Mouse (Mus musculus) layer of hippocampus, adult 2 months (tissue): ENCODE results near the gene Snrpd3. TPM values are rescaled to one million over a fixed set of nuclear protein-coding genes. Genes with fewer than 3 reads are reported as not detected.
A peak's percentile ranks its signal among the peaks of the same experiment; 100 is the strongest.

Experiments
- DNase-seq, 2 experiments: peaks; one replicate each; pipeline ENCODE4 v3.0.0; 2022; ENCODE audit warnings: low spot score in 2 of 2
- H3K27ac ChIP-seq: fragments of 200-600 bp; 2 replicates; pipeline ENCODE4 v1.8.1; 2022
- H3K4me3 ChIP-seq: fragments of 200-600 bp; 2 replicates; pipeline ENCODE4 v1.8.1; 2022; ENCODE audit warnings: mild to moderate bottlenecking
- CTCF ChIP-seq: fragments of 200-600 bp; conservative IDR thresholded peaks from 2 replicates; pipeline ENCODE4 v1.8.1; 2022; ENCODE audit warnings: antibody characterized with exemption, mild to moderate bottlenecking, moderate library complexity
- total RNA-seq, 2 experiments: library from RNA; stranded (reverse); gene quantifications; 2 replicates each; pipeline ENCODE4 v1.2.3; 2021

Snrpd3 gene
- total RNA-seq, 2 experiments from 2014 or later, result 69.8 to 76.6 TPM

DNA sequence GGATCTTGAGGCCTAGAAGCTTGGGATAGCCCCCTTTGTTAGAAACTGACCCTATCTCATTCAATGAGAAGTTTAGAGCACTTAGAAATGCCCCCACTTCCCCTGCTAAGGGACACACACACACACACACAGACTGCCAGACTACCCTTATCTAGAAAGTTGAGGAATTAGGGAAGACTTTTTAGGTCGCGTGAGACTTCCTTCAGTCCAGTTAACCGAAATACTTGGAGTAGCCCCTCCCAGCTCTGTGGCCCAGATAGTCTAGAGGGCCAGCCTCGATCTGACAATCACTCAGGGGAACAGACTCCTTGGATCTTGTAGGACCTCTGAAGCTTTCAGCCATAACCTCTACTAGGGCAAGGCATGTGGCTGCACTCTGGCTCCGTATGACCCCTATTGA lies 50.7 kb downstream of the Snrpd3 start:
- no peak for DNase-seq
- Histone ChIP-seq H3K4me3 (no peak overlapping the region), H3K27ac (no peak overlapping the region)
- TF ChIP-seq CTCF, result no peak

DNA sequence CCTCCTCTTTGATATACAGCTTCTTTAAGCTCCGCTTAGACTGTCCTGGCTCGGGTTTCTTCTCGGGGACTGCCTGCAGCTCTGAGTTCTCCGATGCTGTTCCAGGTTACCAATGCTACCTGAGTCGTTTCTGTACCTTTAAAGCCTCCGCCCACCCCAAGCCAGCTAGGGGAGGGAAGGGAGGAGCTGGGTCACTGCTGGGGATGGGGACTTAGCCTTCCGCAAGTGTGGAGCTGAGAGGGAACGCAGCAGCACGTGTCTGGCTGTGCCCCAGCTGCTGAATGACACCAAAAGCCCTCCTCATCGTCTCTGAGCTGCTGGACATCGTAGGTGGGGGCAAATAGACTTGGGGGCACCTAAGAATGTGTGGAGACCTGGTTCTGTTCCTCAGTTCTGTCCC lies 51.1 kb downstream of the Snrpd3 start:
- no peak for DNase-seq

DNA sequence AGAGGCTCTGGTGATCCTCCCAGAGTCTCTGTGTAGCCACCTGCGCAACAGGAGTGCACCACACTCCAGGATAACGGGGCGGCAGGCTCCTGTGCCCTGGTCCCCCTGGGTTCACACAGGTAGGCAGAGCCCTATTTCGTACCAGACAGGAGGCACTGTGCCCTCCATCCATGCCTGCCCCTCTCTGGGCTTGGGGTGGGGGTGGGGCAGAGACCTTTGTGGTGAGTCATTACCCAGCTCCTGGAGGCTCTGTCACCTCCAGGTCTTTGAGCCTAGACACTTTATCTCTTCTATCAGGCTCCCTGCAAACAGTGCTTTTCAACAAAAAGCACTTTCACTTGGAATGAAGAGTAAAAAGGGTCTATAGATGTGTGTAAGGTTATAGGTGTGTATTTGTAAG lies 51.5 kb downstream of the Snrpd3 start:
- no peak for DNase-seq
- Histone ChIP-seq H3K4me3 (no peak overlapping the region), H3K27ac (no peak overlapping the region)
- TF ChIP-seq CTCF, result no peak

More for the DNA sequence above, 51.1 kb downstream of the Snrpd3 start:
- H3K27ac ChIP-seq, result no peak overlapping the region
- TF ChIP-seq CTCF, result no peak
- H3K4me3 ChIP-seq, result no peak overlapping the region

DNA sequence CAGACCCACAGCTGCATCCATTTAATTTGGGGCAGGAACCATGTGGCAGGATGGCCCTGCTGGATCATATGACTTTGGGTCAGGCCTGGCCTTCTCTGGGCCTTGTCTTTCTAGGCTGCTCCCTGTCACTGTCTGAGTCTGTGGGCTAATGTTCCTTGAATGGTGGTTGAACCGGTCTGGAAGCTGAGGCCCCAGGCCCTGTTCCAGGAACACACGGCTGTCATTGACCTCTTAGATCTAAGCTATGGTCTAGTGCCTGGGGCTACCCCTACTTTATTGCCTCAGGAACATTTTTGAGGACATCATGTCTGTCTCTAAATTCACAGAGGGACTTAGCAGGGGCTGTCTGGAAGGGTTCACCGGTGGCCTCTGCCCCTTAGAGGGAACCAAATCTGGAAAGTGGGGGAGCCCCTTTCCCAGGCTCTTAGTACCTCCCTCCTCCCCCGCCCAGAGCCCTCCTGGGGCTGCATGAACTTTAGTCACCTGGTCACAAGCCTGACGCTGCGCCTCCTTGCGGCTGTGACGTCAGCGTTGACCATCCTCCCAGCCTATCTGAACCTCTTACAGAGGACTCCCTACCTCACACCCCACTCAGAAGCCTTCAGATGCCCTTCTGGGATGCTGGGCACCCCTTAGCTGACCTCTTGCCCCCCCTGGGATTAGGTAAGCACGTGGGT lies 53.8 kb downstream of the Snrpd3 start:
- Histone ChIP-seq H3K4me3 (no peak overlapping the region), H3K27ac (no peak overlapping the region)
- no peak for TF ChIP-seq CTCF
- DNase-seq, result no peak

DNA sequence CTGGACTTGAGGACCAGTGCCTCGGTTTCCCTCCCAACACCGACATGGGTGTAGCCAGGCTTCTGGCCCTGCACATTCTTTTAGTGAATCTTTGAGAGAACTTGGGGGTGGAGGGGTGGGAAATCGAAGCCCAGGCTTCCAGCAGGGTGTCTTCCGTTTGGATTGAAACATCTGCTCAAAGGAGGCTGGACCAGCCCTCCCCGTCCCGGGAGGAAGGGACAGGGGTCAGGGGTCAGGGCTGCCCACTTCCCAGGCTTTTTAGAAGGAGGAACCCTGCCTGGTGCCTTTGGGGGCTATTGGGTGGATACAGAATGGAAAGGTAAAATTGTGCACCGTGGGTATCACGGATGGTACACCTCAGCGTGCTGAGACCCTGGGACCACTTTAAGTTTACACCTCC lies 54.6 kb downstream of the Snrpd3 start:
- no peak for TF ChIP-seq CTCF
- Histone ChIP-seq H3K27ac (no peak overlapping the region), H3K4me3 (no peak overlapping the region)
- no peak for DNase-seq

DNA sequence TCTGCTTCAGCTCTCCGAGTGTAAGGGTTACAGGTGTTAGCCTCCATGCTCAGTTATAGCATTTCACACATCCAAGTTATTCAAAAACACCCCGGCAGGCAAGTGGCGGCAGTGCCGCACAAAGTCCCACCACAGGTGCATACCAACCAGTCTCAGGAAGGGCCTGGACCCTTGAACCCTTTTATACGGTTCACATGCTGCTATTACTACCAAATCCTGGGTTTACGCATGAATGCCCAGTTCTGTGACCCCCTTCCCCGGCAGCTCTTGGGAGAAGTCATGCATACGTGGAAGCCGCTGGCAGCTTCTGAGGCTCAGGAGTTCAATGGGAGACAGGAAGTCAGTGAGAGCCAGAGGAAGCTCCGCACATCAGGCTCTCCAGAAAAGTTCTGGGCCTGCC lies 55.8 kb downstream of the Snrpd3 start:
- Histone ChIP-seq H3K27ac (no peak overlapping the region), H3K4me3 (no peak overlapping the region)
- no peak for TF ChIP-seq CTCF
- DNase-seq, result no peak

DNA sequence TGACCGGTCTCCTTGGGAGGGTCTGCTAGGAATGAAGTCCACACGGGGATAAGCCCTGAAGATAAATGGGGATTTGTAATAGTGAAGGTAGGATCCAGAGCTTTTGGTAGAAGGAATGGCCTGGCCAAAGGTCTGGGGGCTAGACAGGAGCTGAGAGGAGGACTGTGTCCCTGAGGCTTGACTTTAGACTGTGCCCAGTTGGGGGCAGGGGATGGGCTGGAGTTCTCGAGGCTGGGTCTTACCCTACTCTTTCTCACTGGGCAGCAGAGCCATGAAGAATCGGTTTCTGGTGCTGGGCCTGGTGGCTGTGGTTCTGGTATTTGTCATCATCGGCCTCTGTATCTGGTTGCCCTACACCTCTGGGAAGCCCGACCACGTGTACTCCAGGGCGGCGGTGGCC lies 56.6 kb downstream of the Snrpd3 start:
- Histone ChIP-seq H3K27ac (no peak overlapping the region), H3K4me3 (no peak overlapping the region)
- no peak for DNase-seq
- no peak for TF ChIP-seq CTCF

DNA sequence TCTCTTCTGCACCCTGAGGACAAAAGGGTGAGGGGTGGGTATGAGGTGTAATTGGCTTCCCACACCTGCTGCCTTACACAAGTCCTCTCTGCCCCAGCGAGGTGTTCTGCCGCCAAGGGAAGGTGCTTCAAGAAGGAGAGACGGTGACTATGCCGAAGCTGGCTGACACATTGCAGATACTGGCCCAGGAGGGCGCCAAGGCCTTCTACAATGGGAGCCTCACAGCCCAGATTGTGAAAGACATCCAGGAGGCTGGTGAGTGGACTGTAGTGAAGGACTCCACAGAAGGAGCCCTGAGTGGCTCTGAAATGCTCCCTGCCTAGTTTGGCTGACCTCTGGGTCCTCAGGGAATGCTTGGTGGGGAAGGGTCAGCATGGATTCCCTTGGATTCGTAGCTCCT lies 61.8 kb downstream of the Snrpd3 start:
- TF ChIP-seq CTCF, result no peak
- Histone ChIP-seq H3K27ac (no peak overlapping the region), H3K4me3 (no peak overlapping the region)
- DNase-seq, result no peak

DNA sequence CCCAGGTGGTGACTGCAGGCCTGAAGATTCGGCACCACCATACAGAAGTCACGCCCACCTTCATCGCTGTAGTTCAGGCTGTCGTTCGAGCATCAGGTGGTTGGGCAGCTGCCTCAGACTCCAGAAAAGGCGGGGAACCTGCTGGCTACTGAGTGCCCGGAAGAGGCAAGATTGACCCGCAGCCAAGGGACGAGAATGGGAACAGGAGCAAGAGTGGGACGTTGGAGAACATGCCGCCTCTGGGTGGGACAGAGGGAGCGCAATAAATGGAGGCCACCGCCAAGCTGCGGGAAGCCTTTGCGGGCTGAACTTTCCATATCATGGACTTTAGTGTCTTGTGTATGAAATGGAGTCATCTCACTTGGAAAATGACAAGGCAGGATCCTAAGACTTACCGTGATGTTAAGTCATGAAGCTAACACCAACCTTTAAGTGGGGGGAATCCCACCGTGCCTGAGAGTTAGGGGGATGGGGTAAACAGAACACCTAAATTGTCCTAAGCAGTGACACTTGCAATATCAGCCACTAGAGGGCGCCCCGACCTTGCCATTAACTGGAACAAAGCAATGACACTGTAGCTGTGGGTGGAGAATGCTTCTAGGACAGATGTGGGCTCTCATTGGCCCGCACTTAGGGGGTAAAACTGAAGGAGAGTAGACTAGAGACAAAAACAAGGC lies 68.7 kb downstream of the Snrpd3 start:
- Histone ChIP-seq H3K4me3 (peak overlapping the region; percentile 30), H3K27ac (no peak overlapping the region)
- peak; percentile 82 to 92 for DNase-seq
- TF ChIP-seq CTCF, result peak; percentile 99

DNA sequence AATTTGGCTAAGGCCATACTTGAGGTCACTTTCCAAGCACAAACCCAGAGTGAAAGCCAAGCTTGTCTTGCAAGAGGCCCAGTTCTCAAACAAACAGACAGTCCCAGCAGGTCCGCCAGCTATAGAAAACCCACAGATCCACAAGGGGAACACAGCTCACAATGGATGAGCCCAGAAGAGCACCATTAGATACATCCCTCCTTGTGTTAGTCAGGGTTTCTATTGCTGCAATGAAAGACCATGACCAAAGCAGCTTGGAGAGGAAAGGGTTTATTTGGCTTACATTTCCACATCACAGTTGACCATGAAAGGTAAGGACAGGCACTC lies 69.2 kb downstream of the Snrpd3 start:
- no peak for TF ChIP-seq CTCF
- no peak for DNase-seq
- H3K4me3 ChIP-seq, result no peak overlapping the region
- no peak overlapping the region for H3K27ac ChIP-seq

Other genes starting within 250 kb of the Snrpd3 start
- 1 to 10 TPM; 2.4 to 2.7 TPM for gene Adora2a, start 200.7 kb upstream of the Snrpd3 start, total RNA-seq
- gene Upb1, start 116.4 kb upstream of the Snrpd3 start, total RNA-seq, result under 1 TPM in 1 of 2 experiments, not detected in 1; 0.31 TPM
- gene Gucd1, start 421 bp downstream of the Snrpd3 start, total RNA-seq, result 10 to 100 TPM; 14.5 to 16.0 TPM
- gene Lrrc75b, start 42.8 kb downstream of the Snrpd3 start, total RNA-seq, result 10 to 100 TPM in 1 of 2 experiments, 1 to 10 TPM in 1; 9.7 to 12.0 TPM
- 1 to 10 TPM; 2.7 to 4.5 TPM for gene Ggt1, start 44.1 kb downstream of the Snrpd3 start, total RNA-seq
- 1 to 10 TPM; 2.3 TPM for gene Ggt5, start 71.8 kb downstream of the Snrpd3 start, total RNA-seq
- gene Susd2, start 126.5 kb downstream of the Snrpd3 start, total RNA-seq, result 1 to 10 TPM; 2.1 TPM
- gene Cabin1, start 246.8 kb downstream of the Snrpd3 start, total RNA-seq, result 10 to 100 TPM; 68.0 to 70.4 TPM